Mouse (Mus musculus) limb, embryonic 10.5 days (tissue): ENCODE data around the gene Rhbdf1. TPM values are rescaled to one million over a fixed set of nuclear protein-coding genes. Genes with fewer than 3 reads are reported as not detected.

Experiments
- DNase-seq: peaks from one replicate; pipeline ENCODE4 v3.0.0-alpha.2; 2017; ENCODE audit warnings: low spot score
- H3K27ac ChIP-seq: fragments of 300-500 bp; sonication (generic); 2 replicates; pipeline ENCODE4 v1.5.1; 2016; ENCODE audit warnings: mild to moderate bottlenecking
- H3K27me3 ChIP-seq: fragments of 300-500 bp; sonication (generic); 2 replicates; pipeline ENCODE4 v1.6.1; 2016; ENCODE audit warnings: low read depth, mild to moderate bottlenecking; ENCODE audit not compliant: poor library complexity, severe bottlenecking
- H3K36me3 ChIP-seq: fragments of 300-500 bp; sonication (generic); 2 replicates; pipeline ENCODE4 v1.6.1; 2016; ENCODE audit warnings: mild to moderate bottlenecking, moderate library complexity
- H3K4me1 ChIP-seq: fragments of 300-500 bp; sonication (generic); 2 replicates; pipeline ENCODE4 v1.6.1; 2016
- H3K4me3 ChIP-seq: fragments of 300-500 bp; sonication (generic); 2 replicates; pipeline ENCODE4 v1.5.1; 2016; ENCODE audit warnings: mild to moderate bottlenecking, moderate library complexity
- H3K9me3 ChIP-seq: fragments of 300-500 bp; sonication (generic); replicated peaks from 2 replicates; pipeline ENCODE4 v1.6.1; 2016; ENCODE audit warnings: mild to moderate bottlenecking
- WGBS: fragments of 180-500 bp; shearing (Covaris S2); methylation state at CpG from one replicate; pipeline ENCODE4 v1.1.7; 2016; 5-methylcytosine and 5-hydroxymethylcytosine counted together
- polyA plus RNA-seq: library from polyadenylated mRNA; unstranded; fragments of >200 nt; fragmentation: Nextera tagmentation; extraction: Ambion mirVana; gene quantifications from 2 replicates; pipeline ENCODE4 v1.2.1, GENCODE M21; 2016

Gene Rhbdf1
- polyA plus RNA-seq, 1 experiment from 2014 or later: 28.1 TPM

DNA sequence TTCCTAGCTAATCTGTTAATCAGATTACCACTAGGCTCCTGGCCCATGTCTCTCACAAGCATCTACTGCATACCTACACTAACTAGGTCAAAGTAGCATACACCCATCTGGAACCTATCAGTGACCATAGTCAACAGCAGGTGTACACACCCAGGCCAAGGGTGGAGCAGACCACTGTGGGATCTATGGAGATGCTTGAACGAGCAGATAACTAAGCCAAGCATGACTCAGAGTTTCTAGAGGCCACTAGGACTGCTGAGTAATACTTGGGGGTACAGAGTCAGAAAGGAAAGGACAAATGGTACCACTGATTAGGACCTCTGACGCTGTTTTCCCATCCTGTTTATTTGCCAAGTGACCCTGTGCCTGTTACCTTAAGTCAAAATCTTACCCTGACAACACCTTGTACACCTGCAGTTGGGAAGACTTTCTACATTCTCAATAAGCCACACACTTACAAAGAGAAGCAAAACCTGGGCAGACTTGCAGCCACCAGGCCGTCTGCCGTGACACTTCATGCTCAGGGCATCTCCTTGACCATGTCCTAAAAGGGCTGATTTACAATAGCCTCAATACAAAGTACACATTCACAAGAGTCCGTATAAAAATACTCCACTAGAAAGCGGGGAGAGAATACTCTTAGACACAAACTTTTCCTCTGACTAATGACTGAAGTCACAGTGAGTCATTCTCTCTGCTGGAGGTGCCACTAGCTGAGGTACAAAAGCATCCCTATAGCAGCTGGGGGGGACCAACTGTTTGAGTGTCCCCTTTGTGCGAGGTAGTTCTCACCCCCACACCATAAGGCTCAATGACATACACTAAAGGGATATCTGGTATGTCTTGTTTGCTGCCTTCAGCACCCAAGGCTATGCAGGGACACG, 29.0 kb upstream of the Rhbdf1 start:
- Histone ChIP-seq H3K27me3 (no peaks in the 10 kb centered on the region), H3K36me3 (peaks cover 94% of the 10 kb centered on the region), H3K4me3 (no peak overlapping the region), H3K27ac (no peak overlapping the region), H3K9me3 (no peaks in the 10 kb centered on the region), H3K4me1 (no peaks in the 10 kb centered on the region)
- WGBS: 89% methylated on average over 8 of the region's 8 CpGs
- no peak for DNase-seq

DNA sequence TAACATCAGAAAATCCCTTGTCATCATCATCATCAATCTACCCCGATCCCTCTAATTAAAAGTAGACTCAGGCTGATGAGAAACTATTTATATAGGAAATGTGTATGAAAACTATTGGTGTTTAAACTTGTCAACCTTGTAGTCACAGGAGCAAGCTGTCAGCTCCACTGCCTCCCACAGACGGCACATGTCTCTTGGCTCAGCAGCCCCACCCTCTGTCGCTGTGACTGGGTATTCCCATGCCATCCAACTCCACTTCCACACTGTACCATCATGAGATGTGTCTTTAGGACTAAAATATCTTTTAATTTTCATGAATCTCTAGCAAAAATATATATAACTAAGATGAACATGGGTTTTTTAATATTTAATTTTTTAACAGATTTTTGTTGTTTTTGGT, 26.2 kb upstream of the Rhbdf1 start:
- H3K9me3 ChIP-seq: no peaks in the 10 kb centered on the region
- DNase-seq: no peak
- H3K27ac ChIP-seq: no peak overlapping the region
- no peaks in the 10 kb centered on the region for H3K4me1 ChIP-seq
- no peak overlapping the region for H3K4me3 ChIP-seq
- 87% methylated on average over 3 of the region's 3 CpGs for WGBS
- no peaks in the 10 kb centered on the region for H3K27me3 ChIP-seq
- H3K36me3 ChIP-seq: peaks cover 95% of the 10 kb centered on the region

DNA sequence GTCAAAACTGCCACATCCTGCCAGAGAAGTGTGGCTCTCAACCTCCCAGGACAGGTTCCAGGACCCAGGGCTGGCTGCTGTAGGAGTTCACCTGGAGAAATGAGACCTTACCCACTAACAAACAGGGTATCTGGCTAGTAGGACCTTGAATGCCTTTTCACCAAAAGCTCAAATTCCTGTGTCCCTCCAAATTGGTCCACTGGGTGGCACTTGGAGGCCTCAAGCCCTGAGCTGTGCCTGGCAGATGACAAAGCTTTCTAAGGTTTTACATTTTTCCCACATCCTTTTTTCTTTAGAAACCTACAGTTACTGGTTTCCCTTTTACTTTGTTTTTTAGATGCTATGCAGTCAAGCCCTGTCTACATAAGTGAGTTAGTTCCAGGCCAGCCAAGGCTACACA, 25.0 kb upstream of the Rhbdf1 start:
- no peaks in the 10 kb centered on the region for H3K9me3 ChIP-seq
- H3K27ac ChIP-seq: no peak overlapping the region
- H3K4me1 ChIP-seq: no peaks in the 10 kb centered on the region
- H3K36me3 ChIP-seq: peaks cover 94% of the 10 kb centered on the region
- H3K4me3 ChIP-seq: no peak overlapping the region
- H3K27me3 ChIP-seq: no peaks in the 10 kb centered on the region
- no peak for DNase-seq

DNA sequence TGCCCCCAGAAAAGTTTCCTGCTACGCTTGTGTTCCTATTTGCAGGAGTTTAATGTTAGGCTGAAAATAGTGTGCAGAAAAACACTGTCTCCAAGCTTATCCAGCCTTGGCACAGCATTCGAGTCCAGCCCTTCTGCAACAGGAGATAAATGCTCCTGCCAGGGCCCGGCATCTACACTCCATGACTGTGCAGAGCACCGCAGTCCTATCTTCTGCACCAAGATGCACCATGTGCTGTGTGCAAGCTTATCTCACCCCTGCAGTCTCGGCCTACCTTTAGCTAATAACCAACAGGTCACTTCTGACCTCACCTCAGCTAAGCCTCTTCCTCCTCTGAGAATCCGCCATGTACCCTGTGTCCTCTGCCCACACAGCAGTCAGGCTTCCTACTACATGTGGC, 23.5 kb upstream of the Rhbdf1 start:
- H3K27ac ChIP-seq: no peak overlapping the region
- H3K9me3 ChIP-seq: no peaks in the 10 kb centered on the region
- WGBS: 94% methylated on average over 6 of the region's 6 CpGs
- no peak for DNase-seq
- H3K36me3 ChIP-seq: peaks cover 95% of the 10 kb centered on the region
- no peak overlapping the region for H3K4me3 ChIP-seq
- no peaks in the 10 kb centered on the region for H3K4me1 ChIP-seq
- no peaks in the 10 kb centered on the region for H3K27me3 ChIP-seq

DNA sequence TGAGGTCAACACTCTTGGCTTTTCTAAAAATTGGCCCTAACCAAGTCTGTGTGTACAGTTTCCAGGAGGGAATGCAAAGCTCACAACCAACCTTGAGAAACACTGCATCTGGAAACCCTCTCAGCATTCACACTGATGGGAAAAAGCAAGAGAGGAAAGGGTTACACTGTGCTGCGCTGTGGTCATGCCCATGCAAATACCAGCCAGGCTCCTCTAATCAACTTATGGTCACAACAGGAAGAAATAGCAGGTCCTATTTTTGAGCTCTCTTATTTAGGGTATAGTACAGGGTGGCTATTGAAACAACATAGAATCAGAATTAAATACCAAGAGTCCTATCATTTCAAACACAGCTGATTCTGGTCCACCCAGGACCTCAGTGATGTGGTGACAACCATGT, 22.5 kb upstream of the Rhbdf1 start:
- H3K4me1 ChIP-seq: no peaks in the 10 kb centered on the region
- no peak overlapping the region for H3K4me3 ChIP-seq
- 94% methylated on average over 1 of the region's 1 CpGs for WGBS
- H3K36me3 ChIP-seq: peaks cover 95% of the 10 kb centered on the region
- no peak overlapping the region for H3K27ac ChIP-seq
- no peaks in the 10 kb centered on the region for H3K9me3 ChIP-seq
- no peak for DNase-seq
- no peaks in the 10 kb centered on the region for H3K27me3 ChIP-seq

DNA sequence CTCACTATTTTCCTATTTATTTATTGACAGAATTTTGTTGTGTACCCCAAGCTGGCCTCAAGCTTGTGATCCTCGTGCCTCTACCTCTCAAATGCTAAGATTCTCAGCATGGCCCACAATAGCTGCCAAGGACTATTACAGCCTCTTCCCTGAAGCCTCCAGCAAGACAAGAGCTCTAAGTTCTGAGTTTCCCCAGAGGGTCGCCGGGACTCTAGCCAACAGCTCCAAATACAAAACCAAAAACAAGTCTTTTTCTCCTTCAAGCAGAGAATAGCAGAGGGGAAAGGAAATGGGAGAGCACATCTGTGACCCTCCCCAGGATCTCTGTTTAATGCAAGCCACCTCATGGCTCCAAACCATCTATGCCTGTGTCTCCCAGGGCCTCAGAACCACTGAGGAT, 22.0 kb upstream of the Rhbdf1 start:
- no peaks in the 10 kb centered on the region for H3K4me1 ChIP-seq
- no peak for DNase-seq
- 87% methylated on average over 3 of the region's 3 CpGs for WGBS
- peaks cover 94% of the 10 kb centered on the region for H3K36me3 ChIP-seq
- H3K27me3 ChIP-seq: no peaks in the 10 kb centered on the region
- H3K9me3 ChIP-seq: no peaks in the 10 kb centered on the region
- H3K27ac ChIP-seq: no peak overlapping the region; the same call in 1 of the 2 replicates
- no peak overlapping the region for H3K4me3 ChIP-seq

DNA sequence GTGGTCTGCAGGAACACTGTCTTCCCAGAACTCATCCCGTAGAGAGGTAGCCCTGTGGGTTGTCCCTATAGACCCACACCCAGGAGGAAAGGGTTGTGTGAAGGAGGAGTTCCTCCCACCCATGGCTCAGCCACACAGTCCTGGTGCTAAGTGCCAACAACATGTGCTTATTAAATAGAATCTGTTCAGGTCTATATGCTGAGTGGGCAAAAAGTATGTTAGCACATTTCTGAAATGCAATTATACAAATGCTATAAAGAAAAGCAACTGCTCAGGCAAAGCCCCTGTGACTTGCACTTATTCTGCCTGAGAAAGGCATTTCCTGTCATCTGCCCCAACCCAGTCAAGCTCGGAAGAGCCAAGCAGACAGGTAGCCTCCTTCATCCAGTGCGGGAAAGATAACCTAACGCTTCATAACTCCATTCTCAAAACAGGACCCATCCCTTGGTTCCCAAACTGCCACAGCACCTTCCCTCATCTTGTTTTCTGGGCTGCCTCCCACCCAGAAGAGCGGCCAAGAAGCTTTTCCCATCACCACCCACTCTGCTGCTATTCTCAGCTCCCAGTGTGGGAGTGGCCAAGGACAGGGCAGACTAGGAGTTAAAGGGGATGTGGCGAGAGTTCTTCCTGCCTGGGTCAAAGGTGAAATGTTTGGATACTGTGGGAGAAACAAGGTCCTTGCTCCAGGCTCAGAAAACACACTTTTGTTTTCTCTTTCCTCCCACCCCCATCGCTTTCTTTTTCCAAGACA, 21.3 kb upstream of the Rhbdf1 start:
- DNase-seq: no peak
- peaks cover 92% of the 10 kb centered on the region for H3K36me3 ChIP-seq
- H3K27ac ChIP-seq: no peak overlapping the region; the same call in 1 of the 2 replicates
- no peak overlapping the region for H3K4me3 ChIP-seq
- no peaks in the 10 kb centered on the region for H3K27me3 ChIP-seq
- WGBS: 77% methylated on average over 7 of the region's 7 CpGs
- H3K9me3 ChIP-seq: no peaks in the 10 kb centered on the region
- no peaks in the 10 kb centered on the region for H3K4me1 ChIP-seq

DNA sequence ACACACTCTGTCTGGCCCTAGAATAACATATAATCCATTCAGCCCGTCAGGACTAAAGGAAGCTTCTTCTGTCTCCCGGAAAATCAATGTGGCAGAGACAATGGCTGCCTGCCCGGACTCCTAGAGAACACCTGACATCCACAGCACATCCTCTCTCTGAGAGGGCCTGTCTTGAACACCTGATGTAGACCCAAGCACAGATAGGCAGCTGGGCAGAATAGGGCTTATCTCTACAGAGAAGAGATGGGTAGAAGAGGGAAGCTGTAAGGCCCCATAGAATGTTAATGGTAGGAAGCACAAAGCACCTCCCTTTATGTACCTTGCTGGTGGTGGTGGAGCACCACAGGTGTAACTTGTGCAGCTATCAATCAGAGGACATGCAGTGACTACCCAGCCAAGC, 20.1 kb upstream of the Rhbdf1 start:
- 95% methylated on average over 3 of the region's 3 CpGs for WGBS
- H3K27me3 ChIP-seq: no peaks in the 10 kb centered on the region
- H3K4me1 ChIP-seq: no peaks in the 10 kb centered on the region

DNA sequence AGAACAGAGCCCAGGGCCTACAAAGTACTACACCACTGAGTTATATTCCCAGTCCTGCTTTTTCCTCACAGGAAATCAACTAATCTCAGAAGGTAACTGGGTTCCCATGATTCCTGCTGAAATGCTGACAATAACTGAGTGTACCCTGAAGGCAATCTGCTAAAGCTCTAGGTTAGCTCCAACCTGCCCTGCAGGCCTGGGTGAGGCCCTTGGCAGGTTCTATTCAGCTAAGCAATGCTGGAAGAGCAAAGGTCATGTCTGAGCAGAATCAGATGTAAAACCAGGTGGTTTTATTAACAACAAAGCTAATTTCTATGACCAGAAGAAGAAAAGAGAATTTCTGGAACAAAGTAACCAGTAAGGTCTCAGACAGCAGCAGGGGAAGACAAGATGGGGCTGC, 19.3 kb upstream of the Rhbdf1 start:
- peaks cover 90% of the 10 kb centered on the region for H3K36me3 ChIP-seq
- DNase-seq: no peak

More for the DNA sequence above, 20.1 kb upstream of the Rhbdf1 start:
- H3K27ac ChIP-seq: no peak overlapping the region
- H3K9me3 ChIP-seq: no peaks in the 10 kb centered on the region
- no peak for DNase-seq
- H3K36me3 ChIP-seq: peaks cover 90% of the 10 kb centered on the region
- no peak overlapping the region for H3K4me3 ChIP-seq

DNA sequence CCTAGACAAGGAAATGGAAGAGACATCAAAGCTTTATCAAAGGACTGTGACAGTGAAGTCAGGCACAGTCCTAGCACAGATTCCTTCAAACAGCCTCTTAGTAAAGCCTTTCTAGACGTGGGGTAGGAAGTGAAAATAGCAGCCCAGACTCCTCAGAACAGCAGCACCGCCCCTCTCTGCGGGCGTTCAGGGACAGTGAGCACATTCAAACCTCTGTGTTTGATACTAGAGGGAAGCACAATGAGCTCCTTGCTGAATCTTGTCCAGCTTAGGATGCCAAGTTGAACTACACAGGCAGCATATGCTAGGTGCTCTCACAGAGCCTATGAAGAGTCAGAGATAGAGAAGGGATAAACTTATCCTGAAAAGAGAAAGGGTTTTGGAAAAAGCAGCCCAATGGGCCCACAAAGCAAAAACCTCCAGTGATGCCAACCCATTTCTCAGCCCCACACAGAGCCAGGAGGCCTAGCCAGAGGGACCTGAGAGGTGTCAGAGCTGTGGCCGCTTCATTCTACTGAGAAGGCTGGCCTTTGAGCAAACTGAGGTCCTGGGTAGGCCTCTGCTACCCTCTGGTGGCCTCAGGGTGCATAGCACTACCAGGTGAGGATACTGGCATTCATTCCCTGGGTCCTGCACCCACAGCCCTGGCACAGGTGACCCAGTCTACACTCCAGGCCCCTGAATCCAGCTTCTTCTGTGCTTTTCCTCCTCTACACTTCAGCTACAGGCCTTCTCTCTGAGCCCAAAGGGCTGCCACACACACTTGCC, 16.2 kb upstream of the Rhbdf1 start:
- H3K27ac ChIP-seq: no peak overlapping the region
- peaks cover 95% of the 10 kb centered on the region for H3K36me3 ChIP-seq
- H3K4me3 ChIP-seq: no peak overlapping the region
- H3K27me3 ChIP-seq: no peaks in the 10 kb centered on the region
- DNase-seq: peak; percentile 73
- no peaks in the 10 kb centered on the region for H3K4me1 ChIP-seq
- no peaks in the 10 kb centered on the region for H3K9me3 ChIP-seq
- WGBS: 65% methylated on average over 5 of the region's 5 CpGs

More for the DNA sequence above, 19.3 kb upstream of the Rhbdf1 start:
- Histone ChIP-seq H3K4me1 (no peaks in the 10 kb centered on the region), H3K27me3 (no peaks in the 10 kb centered on the region), H3K27ac (no peak overlapping the region), H3K4me3 (no peak overlapping the region), H3K9me3 (no peaks in the 10 kb centered on the region)

DNA sequence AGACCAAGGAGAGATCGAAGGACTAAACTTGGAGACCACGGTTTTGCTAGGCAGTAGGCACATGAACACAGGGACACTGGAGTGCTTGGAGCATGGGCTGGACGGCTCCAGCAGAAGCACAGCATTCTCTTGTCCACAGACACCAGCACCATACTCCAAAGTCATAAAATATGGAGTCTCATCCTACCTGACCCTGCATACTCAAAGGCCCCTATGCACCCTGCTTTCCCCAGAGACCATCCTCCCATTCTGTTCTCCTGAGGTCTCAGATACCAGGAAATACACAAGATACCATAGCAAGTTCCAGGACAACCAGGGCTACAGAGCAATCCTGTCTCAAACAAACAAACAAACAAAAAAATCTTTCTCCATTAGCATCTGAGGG, 15.3 kb upstream of the Rhbdf1 start:
- Histone ChIP-seq H3K27me3 (no peaks in the 10 kb centered on the region), H3K4me3 (no peak overlapping the region), H3K9me3 (no peaks in the 10 kb centered on the region), H3K36me3 (peaks cover 95% of the 10 kb centered on the region), H3K4me1 (peaks cover 6% of the 10 kb centered on the region), H3K27ac (no peak overlapping the region)
- no peak for DNase-seq
- WGBS: 91% methylated on average over 3 of the region's 3 CpGs

DNA sequence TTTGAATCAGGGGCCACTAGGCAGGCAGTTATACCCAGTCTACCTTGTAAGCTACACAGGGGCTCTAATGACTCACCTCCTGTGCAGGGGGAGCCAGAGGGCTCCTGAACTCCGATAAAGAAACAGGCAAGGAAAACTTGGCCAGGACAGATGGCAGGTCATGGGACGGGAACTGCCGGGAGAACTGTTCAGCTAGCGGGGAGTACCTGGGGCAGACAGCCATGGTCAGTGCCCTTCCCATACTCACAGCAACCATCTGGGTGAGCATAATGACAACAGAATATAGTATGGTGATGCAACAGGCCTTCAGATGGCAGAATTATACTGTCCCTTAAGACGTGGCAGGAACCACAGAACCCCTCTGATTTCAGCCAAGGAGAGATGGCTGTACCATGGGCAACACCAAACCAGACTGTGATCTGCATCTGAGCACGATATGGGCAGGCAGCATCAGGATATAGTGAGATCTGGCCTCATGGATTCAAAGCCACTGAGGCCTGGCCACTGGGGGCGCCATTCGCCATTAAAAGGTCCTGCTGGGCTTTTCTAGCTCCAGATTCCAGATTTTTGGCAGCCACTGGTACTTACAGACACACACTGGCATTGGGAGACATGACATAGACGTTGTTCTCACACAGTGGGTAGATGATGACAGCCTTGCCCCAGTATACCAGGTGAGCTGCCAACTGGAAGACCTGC, 14.8 kb upstream of the Rhbdf1 start:
- Histone ChIP-seq H3K27me3 (no peaks in the 10 kb centered on the region), H3K4me3 (no peak overlapping the region), H3K9me3 (no peaks in the 10 kb centered on the region), H3K27ac (no peak overlapping the region), H3K36me3 (peaks cover 96% of the 10 kb centered on the region), H3K4me1 (peaks cover 6% of the 10 kb centered on the region)
- 62% methylated on average over 9 of the region's 9 CpGs for WGBS
- peak; percentile 70 for DNase-seq
